Mouse (Mus musculus) liver, postnatal 0 days (tissue): ENCODE measurements around the gene Zbtb32. TPM values are rescaled to one million over a fixed set of nuclear protein-coding genes. Genes with fewer than 3 reads are reported as not detected.

Experiments used
- ATAC-seq: fragments of 200-750 bp; cut with Nextera tagmentation; 2 replicates; pipeline ENCODE4 v1.8.0; 2017; ENCODE audit warnings: mild to moderate bottlenecking, moderate library complexity
- DNase-seq: peaks from one replicate; pipeline ENCODE4 v3.0.0-alpha.2; 2016
- H3K27ac ChIP-seq: fragments of 300-500 bp; sonication (generic); 2 replicates; pipeline ENCODE4 v1.5.1; 2014; ENCODE audit warnings: antibody characterized with exemption, moderate library complexity, mild to moderate bottlenecking, low read depth
- H3K27me3 ChIP-seq: fragments of 300-500 bp; sonication (generic); 2 replicates; pipeline ENCODE4 v1.6.1; 2014; ENCODE audit warnings: low read length, control low read depth, mixed read lengths; ENCODE audit not compliant: insufficient read depth
- H3K36me3 ChIP-seq: fragments of 300-500 bp; sonication (generic); replicated peaks from 2 replicates; pipeline ENCODE4 v1.6.1; 2014; ENCODE audit warnings: mild to moderate bottlenecking, control low read depth, low read length, moderate library complexity, mixed read lengths; ENCODE audit not compliant: insufficient read depth
- H3K4me1 ChIP-seq: fragments of 300-500 bp; sonication (generic); 2 replicates; pipeline ENCODE4 v1.6.1; 2014; ENCODE audit warnings: antibody characterized with exemption, mild to moderate bottlenecking, control low read depth; ENCODE audit not compliant: insufficient read depth
- H3K4me2 ChIP-seq: fragments of 300-500 bp; sonication (generic); 2 replicates; pipeline ENCODE4 v1.6.1; 2014; ENCODE audit warnings: low read depth, mild to moderate bottlenecking, low read length, moderate library complexity, mixed read lengths
- H3K4me3 ChIP-seq: fragments of 300-500 bp; sonication (generic); 2 replicates; pipeline ENCODE4 v1.5.1; 2014; ENCODE audit warnings: low read depth, low read length
- H3K9ac ChIP-seq: fragments of 300-500 bp; sonication (generic); replicated peaks from 2 replicates; pipeline ENCODE4 v1.6.1; 2014; ENCODE audit warnings: mild to moderate bottlenecking, moderate library complexity
- H3K9me3 ChIP-seq: fragments of 300-500 bp; sonication (generic); 2 replicates; pipeline ENCODE4 v1.6.1; 2016; ENCODE audit warnings: mild to moderate bottlenecking, control low read depth, low read length, mixed read lengths
- CTCF ChIP-seq: sonication (generic); IDR thresholded peaks from 2 replicates; pipeline ENCODE4 v1.5.1; 2016; ENCODE audit warnings: antibody characterized with exemption, low read depth
- EP300 ChIP-seq: IDR thresholded peaks from 2 replicates; pipeline ENCODE4 v1.6.1; 2016; ENCODE audit warnings: antibody characterized with exemption, low read depth, mild to moderate bottlenecking
- WGBS: fragments of 180-500 bp; shearing (Covaris S2); extraction: QIAGEN DNeasy Blood & Tissue Kit; methylation state at CpG from one replicate; pipeline ENCODE4 v1.1.7; 2014; ENCODE audit not compliant: insufficient replicate concordance; 5-methylcytosine and 5-hydroxymethylcytosine counted together
- polyA plus RNA-seq: library from polyadenylated mRNA; unstranded; fragments of >200 nt; fragmentation: Nextera tagmentation; extraction: Ambion mirVana; gene quantifications from 2 replicates; pipeline ENCODE4 v1.2.1, GENCODE M21; 2015

Zbtb32 gene
- polyA plus RNA-seq, 1 experiment from 2014 or later, result 1.2 TPM

- TF ChIP-seq CTCF (peak; percentile 96), EP300 (no peak)
- Histone ChIP-seq H3K36me3 (peaks cover 21% of the 10 kb centered on the region), H3K4me3 (peak overlapping the region; percentile 99), H3K9ac (peak overlapping the region; percentile 99), H3K9me3 (no peaks in the 10 kb centered on the region), H3K4me2 (peak overlapping the region; percentile 88), H3K4me1 (peaks cover 22% of the 10 kb centered on the region; the same call in 1 of the 2 replicates), H3K27me3 (no peaks in the 10 kb centered on the region), H3K27ac (peak overlapping the region; percentile 97)
- WGBS, result 25% methylated on average over 40 of the region's 40 CpGs
- ATAC-seq (peak; percentile 55), DNase-seq (peak; percentile 89)
Measured at GRCm38 (mm10) chr7:30589435-30590301, 9.0 kb downstream of the Zbtb32 start.

- Histone ChIP-seq H3K27me3 (no peaks in the 10 kb centered on the region), H3K9ac (peak within 1 kb of the TSS; percentile 99), H3K4me3 (peak within 1 kb of the TSS; percentile 99), H3K36me3 (peaks cover 30% of the 10 kb centered on the region), H3K4me2 (peak within 1 kb of the TSS; percentile 88), H3K9me3 (no peaks in the 10 kb centered on the region), H3K27ac (peak within 1 kb of the TSS; percentile 97), H3K4me1 (peaks cover 19% of the 10 kb centered on the region; the same call in 1 of the 2 replicates)
- under 1% methylated on average over 54 of the region's 68 CpGs for WGBS
- ATAC-seq (peak; percentile 93), DNase-seq (peak; percentile 96)
- TF ChIP-seq EP300 (no peak), CTCF (0 out of 2 replicates have a peak, but pooled peaks have one; percentile 6)
Measured at GRCm38 (mm10) chr7:30588676-30589434, 9.9 kb downstream of the Zbtb32 start, which contains the start of gene Kmt2b. Gene Kmt2b, minus strand, starts transcription at chr7:30588726.

- TF ChIP-seq CTCF, result no peak
- TF ChIP-seq EP300, result no peak
Measured at GRCm38 (mm10) chr7:30587842-30588667, 10.7 kb downstream of the Zbtb32 start.

GRCm38 (mm10) chr7:30586455-30587020 is 12.2 kb downstream of the Zbtb32 start:
- H3K4me3 ChIP-seq, result no peak overlapping the region
- ATAC-seq, result no peak
- no peaks in the 10 kb centered on the region for H3K27me3 ChIP-seq
- H3K4me2 ChIP-seq, result 0 out of 2 replicates have a peak overlapping the region, but pooled peaks have one; percentile 88
- H3K9ac ChIP-seq, result no peak overlapping the region; the same call in 1 of the 2 replicates
- 91% methylated on average over 28 of the region's 28 CpGs for WGBS
- H3K36me3 ChIP-seq, result peaks cover 53% of the 10 kb centered on the region
- TF ChIP-seq EP300 (no peak), CTCF (no peak)
- no peaks in the 10 kb centered on the region for H3K9me3 ChIP-seq
- peaks cover 19% of the 10 kb centered on the region; the same call in 1 of the 2 replicates for H3K4me1 ChIP-seq
- no peak overlapping the region for H3K27ac ChIP-seq
- DNase-seq, result no peak

More at GRCm38 (mm10) chr7:30587842-30588667, 10.7 kb downstream of the Zbtb32 start:
- Histone ChIP-seq H3K4me2 (peak overlapping the region; percentile 88), H3K27me3 (no peaks in the 10 kb centered on the region), H3K36me3 (peaks cover 38% of the 10 kb centered on the region), H3K27ac (peak overlapping the region; percentile 97), H3K4me1 (peaks cover 19% of the 10 kb centered on the region; the same call in 1 of the 2 replicates), H3K4me3 (peak overlapping the region; percentile 99), H3K9me3 (no peaks in the 10 kb centered on the region), H3K9ac (peak overlapping the region; percentile 99)
- under 1% methylated on average over 57 of the region's 67 CpGs for WGBS
- DNase-seq (peak; percentile 67), ATAC-seq (peak; percentile 7)

- no peak for ATAC-seq
- DNase-seq, result no peak
- TF ChIP-seq CTCF (no peak), EP300 (no peak)
- H3K27me3 ChIP-seq, result no peaks in the 10 kb centered on the region
- no peak overlapping the region for H3K4me3 ChIP-seq
- H3K36me3 ChIP-seq, result peaks cover 64% of the 10 kb centered on the region
- no peak overlapping the region for H3K9ac ChIP-seq
- no peak overlapping the region for H3K4me2 ChIP-seq
- peaks cover 13% of the 10 kb centered on the region; the same call in 1 of the 2 replicates for H3K4me1 ChIP-seq
- 87% methylated on average over 7 of the region's 7 CpGs for WGBS
- H3K27ac ChIP-seq, result no peak overlapping the region
- no peaks in the 10 kb centered on the region for H3K9me3 ChIP-seq
Measured at GRCm38 (mm10) chr7:30585170-30585569, 13.5 kb downstream of the Zbtb32 start.
